Mouse (Mus musculus) liver, postnatal 0 days (tissue): Measurements from ENCODE around the gene Rai1.

Experiments
- CTCF ChIP-seq: sonication (generic); IDR thresholded peaks from 2 replicates; pipeline ENCODE4 v1.5.1; 2016; ENCODE audit warnings: antibody characterized with exemption, low read depth
- EP300 ChIP-seq: IDR thresholded peaks from 2 replicates; pipeline ENCODE4 v1.6.1; 2016; ENCODE audit warnings: antibody characterized with exemption, low read depth, mild to moderate bottlenecking

DNA sequence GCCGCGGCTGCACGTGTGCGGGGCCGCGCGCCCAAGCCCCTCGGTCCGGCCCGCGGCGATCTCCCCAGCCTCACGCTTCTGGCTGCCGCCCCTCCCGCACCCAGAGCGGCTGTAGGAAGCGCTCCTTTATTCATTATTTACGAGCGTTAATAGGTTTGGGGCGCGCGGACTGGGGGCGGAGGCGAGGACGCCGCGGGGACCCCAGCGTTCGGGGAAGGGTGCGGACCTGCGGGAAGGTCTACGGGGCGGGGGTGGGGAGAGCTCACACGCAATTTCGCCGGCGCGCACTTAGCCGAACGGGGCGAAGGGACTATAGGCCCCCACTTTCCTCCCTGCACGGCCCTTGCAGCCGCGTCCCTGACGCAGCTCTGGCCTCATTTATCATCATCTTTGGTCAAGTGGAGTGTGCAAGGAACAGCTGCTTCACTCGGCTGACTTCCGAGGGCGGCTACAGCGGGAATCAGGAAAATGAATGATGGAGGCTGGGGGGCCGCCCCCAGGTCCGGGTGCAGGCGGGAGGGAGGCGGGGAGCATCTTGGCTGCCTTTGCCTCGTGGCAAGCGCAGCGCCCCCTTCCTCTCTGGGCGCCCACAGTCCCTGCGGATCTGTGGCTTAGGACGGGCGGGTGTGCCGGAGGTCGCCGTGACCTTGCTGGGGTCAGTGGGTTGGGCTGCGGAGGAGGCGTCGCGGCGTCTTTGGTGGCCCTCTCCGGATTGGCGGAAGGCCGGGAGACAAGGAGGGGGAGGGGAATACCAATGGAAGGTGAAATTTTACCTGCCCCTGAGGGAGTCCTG is 71.6 kb downstream of the Rai1 start:
- TF ChIP-seq CTCF: peak; percentile 47
- TF ChIP-seq EP300: no peak
